Mouse (Mus musculus) E14TG2a.4 (cell line): ENCODE measurements at regions not wholly inside any gene's neighbourhood (a gene's known extent, or its start where the extent isn't known, plus 50 kb on each side); places are given as distances from the start of the nearest gene placed in this dataset.

ENCODE experiments used
- H3K27me3 ChIP-seq: 2 replicates; pipeline ENCODE4 v1.6.1; 2014; ENCODE audit warnings: low read length, control low read depth; ENCODE audit not compliant: insufficient read depth
- H3K36me3 ChIP-seq: 2 replicates; pipeline ENCODE4 v1.6.1; 2014; ENCODE audit warnings: low read length, control low read depth; ENCODE audit not compliant: insufficient read depth
- H3K4me1 ChIP-seq: replicated peaks from 2 replicates; pipeline ENCODE4 v1.6.1; 2014; ENCODE audit warnings: low read depth, low read length, control low read depth
- H3K4me3 ChIP-seq: replicated peaks from 2 replicates; pipeline ENCODE4 v1.5.1; 2014; ENCODE audit warnings: mild to moderate bottlenecking, low read length
- H3K9me3 ChIP-seq: 2 replicates; pipeline ENCODE4 v1.6.1; 2014; ENCODE audit warnings: low read length, control low read depth
- CTCF ChIP-seq: conservative IDR thresholded peaks from 2 replicates; pipeline ENCODE4 v1.5.1; 2014; ENCODE audit warnings: low read length
- NANOG ChIP-seq: IDR thresholded peaks from 2 replicates; pipeline ENCODE4 v1.6.1; 2014; ENCODE audit warnings: borderline replicate concordance, low read length, mixed read lengths
- POU5F1 ChIP-seq: IDR thresholded peaks from 2 replicates; pipeline ENCODE4 v1.6.1; 2014; ENCODE audit warnings: low read length, borderline replicate concordance

- Histone ChIP-seq H3K4me1 (peaks cover 80% of the 10 kb centered on the region), H3K27me3 (no peaks in the 10 kb centered on the region), H3K9me3 (peaks cover 7% of the 10 kb centered on the region), H3K36me3 (no peaks in the 10 kb centered on the region), H3K4me3 (no peak overlapping the region)
- TF ChIP-seq POU5F1 (no peak), CTCF (no peak), NANOG (no peak)
Observed at GRCm38 (mm10) chr6:67106493-67106892, 69.2 kb upstream of the Gadd45a start.

GRCm38 (mm10) chr6:67105386-67105785 lies 68.1 kb upstream of the Gadd45a start:
- Histone ChIP-seq H3K36me3 (no peaks in the 10 kb centered on the region), H3K4me1 (peaks cover 68% of the 10 kb centered on the region), H3K4me3 (no peak overlapping the region), H3K27me3 (no peaks in the 10 kb centered on the region), H3K9me3 (peaks cover 10% of the 10 kb centered on the region)
- TF ChIP-seq NANOG (no peak), CTCF (no peak), POU5F1 (no peak)

GRCm38 (mm10) chr6:67104205-67104604 lies 66.9 kb upstream of the Gadd45a start:
- Histone ChIP-seq H3K4me1 (peaks cover 57% of the 10 kb centered on the region), H3K36me3 (no peaks in the 10 kb centered on the region), H3K4me3 (no peak overlapping the region), H3K27me3 (no peaks in the 10 kb centered on the region), H3K9me3 (peaks cover 10% of the 10 kb centered on the region)
- TF ChIP-seq CTCF (no peak), NANOG (no peak), POU5F1 (no peak)

- H3K9me3 ChIP-seq = peaks cover 10% of the 10 kb centered on the region
- no peaks in the 10 kb centered on the region for H3K36me3 ChIP-seq
- peaks cover 45% of the 10 kb centered on the region for H3K4me1 ChIP-seq
- H3K4me3 ChIP-seq = no peak overlapping the region
- H3K27me3 ChIP-seq = no peaks in the 10 kb centered on the region
- TF ChIP-seq NANOG (no peak), POU5F1 (no peak), CTCF (no peak)
Observed at GRCm38 (mm10) chr6:67102541-67103134, 65.4 kb upstream of the Gadd45a start.

- Histone ChIP-seq H3K4me3 (no peak overlapping the region), H3K9me3 (peaks cover 10% of the 10 kb centered on the region), H3K27me3 (no peaks in the 10 kb centered on the region), H3K4me1 (peaks cover 39% of the 10 kb centered on the region), H3K36me3 (no peaks in the 10 kb centered on the region)
- TF ChIP-seq POU5F1 (no peak), CTCF (no peak), NANOG (no peak)
Observed at GRCm38 (mm10) chr6:67102014-67102413, 64.8 kb upstream of the Gadd45a start.

GRCm38 (mm10) chr6:67094426-67094825 lies 57.2 kb upstream of the Gadd45a start:
- Histone ChIP-seq H3K36me3 (no peaks in the 10 kb centered on the region), H3K9me3 (no peaks in the 10 kb centered on the region), H3K4me1 (no peaks in the 10 kb centered on the region; the same call in 1 of the 2 replicates), H3K27me3 (peaks cover 13% of the 10 kb centered on the region), H3K4me3 (no peak overlapping the region)
- no peak for TF ChIP-seq NANOG
- TF ChIP-seq CTCF = no peak
- TF ChIP-seq POU5F1 = no peak

- H3K4me3 ChIP-seq = no peak overlapping the region
- TF ChIP-seq CTCF (no peak), NANOG (no peak), POU5F1 (no peak)
Observed at GRCm38 (mm10) chr6:67093128-67093527, 55.9 kb upstream of the Gadd45a start.

GRCm38 (mm10) chr6:67090150-67090549 lies 52.9 kb upstream of the Gadd45a start:
- Histone ChIP-seq H3K9me3 (no peaks in the 10 kb centered on the region), H3K4me3 (no peak overlapping the region), H3K27me3 (peaks cover 21% of the 10 kb centered on the region), H3K4me1 (peaks cover 9% of the 10 kb centered on the region; the same call in 1 of the 2 replicates), H3K36me3 (no peaks in the 10 kb centered on the region)
- no peak for TF ChIP-seq POU5F1
- no peak for TF ChIP-seq NANOG
- no peak for TF ChIP-seq CTCF

More at GRCm38 (mm10) chr6:67093128-67093527, 55.9 kb upstream of the Gadd45a start:
- Histone ChIP-seq H3K9me3 (no peaks in the 10 kb centered on the region), H3K27me3 (peaks cover 21% of the 10 kb centered on the region), H3K36me3 (no peaks in the 10 kb centered on the region), H3K4me1 (peaks cover 9% of the 10 kb centered on the region; the same call in 1 of the 2 replicates)

- peaks cover 9% of the 10 kb centered on the region; the same call in 1 of the 2 replicates for H3K4me1 ChIP-seq
- H3K27me3 ChIP-seq = peaks cover 21% of the 10 kb centered on the region
- H3K9me3 ChIP-seq = no peaks in the 10 kb centered on the region
- no peak overlapping the region for H3K4me3 ChIP-seq
- TF ChIP-seq POU5F1 = no peak
- TF ChIP-seq CTCF = no peak
- TF ChIP-seq NANOG = no peak
- H3K36me3 ChIP-seq = no peaks in the 10 kb centered on the region
Observed at GRCm38 (mm10) chr6:67089530-67090140, 52.4 kb upstream of the Gadd45a start.
